Mouse (Mus musculus) ES-E14 (cell line): ENCODE data around the gene Ebf1.

ENCODE experiments used
- HCFC1 ChIP-seq: IDR thresholded peaks from 2 replicates; pipeline ENCODE4 v1.6.1; 2012; ENCODE audit warnings: low read length, inconsistent platforms, borderline replicate concordance; ENCODE audit not compliant: insufficient read depth
- ZC3H11A ChIP-seq: IDR thresholded peaks from 2 replicates; pipeline ENCODE4 v1.6.1; 2012; ENCODE audit warnings: low read depth, mild to moderate bottlenecking, inconsistent platforms, low read length, borderline replicate concordance

- TF ChIP-seq ZC3H11A (no peak), HCFC1 (no peak)
Measured at GRCm38 (mm10) chr11:44837592-44837991, 220.5 kb downstream of the Ebf1 start.
